Mouse (Mus musculus) gastrocnemius, postnatal 14 days (tissue): ENCODE results near the gene Lmtk3. TPM values are rescaled to one million over a fixed set of nuclear protein-coding genes. Genes with fewer than 3 reads are reported as not detected.

Experiments used
- DNase-seq: peaks from one replicate; pipeline ENCODE4 v3.0.0; 2021; ENCODE audit warnings: mixed read lengths
- intact Hi-C: fragments of 180-260 bp; cut with DNase I; formaldehyde crosslinking; loops from one replicate; pipeline ENCODE4 v1.15.1; 2025; ENCODE audit warnings: low total_unique reads
- total RNA-seq, 2 experiments: library from RNA; stranded (reverse); gene quantifications; 2 replicates each; pipeline ENCODE4 v1.2.3; 2021

The Lmtk3 gene
- total RNA-seq, 2 experiments from 2014 or later = 0.11 to 0.39 TPM

GRCm38 (mm10) chr7:45800546-45801204 is 17.1 kb downstream of the Lmtk3 start:
- intact Hi-C loops = loop anchor here (2.0 kb wide), 1 partner anchor 62 kb away; no protein-coding TSS in a partner anchor
- no peak for DNase-seq

GRCm38 (mm10) chr7:45801348-45801747 is 17.8 kb downstream of the Lmtk3 start:
- intact Hi-C loops = loop anchor here (2.0 kb wide), 1 partner anchor 63 kb away; no protein-coding TSS in a partner anchor

GRCm38 (mm10) chr7:45802551-45802950 is 19.0 kb downstream of the Lmtk3 start:
- intact Hi-C loops = no loop called here
- DNase-seq = no peak

More at GRCm38 (mm10) chr7:45801348-45801747, 17.8 kb downstream of the Lmtk3 start:
- DNase-seq = peak; percentile 91

- no peak for DNase-seq
- intact Hi-C loops = no loop called here
Observed at GRCm38 (mm10) chr7:45805941-45806340, 22.4 kb downstream of the Lmtk3 start.

GRCm38 (mm10) chr7:45808471-45808870 is 24.9 kb downstream of the Lmtk3 start:
- DNase-seq = no peak
- intact Hi-C loops = no loop called here

GRCm38 (mm10) chr7:45809276-45810075 is 25.9 kb downstream of the Lmtk3 start:
- intact Hi-C loops = no loop called here
- no peak for DNase-seq

GRCm38 (mm10) chr7:45812921-45813320 is 29.4 kb downstream of the Lmtk3 start:
- DNase-seq = no peak
- intact Hi-C loops = no loop called here

- peak; percentile 98 for DNase-seq
- intact Hi-C loops = no loop called here
Observed at GRCm38 (mm10) chr7:45813787-45814779, 30.5 kb downstream of the Lmtk3 start, which contains the start of gene Cyth2. Gene Cyth2 (minus strand): TSS chr7:45814581.

- intact Hi-C loops = no loop called here
- no peak for DNase-seq
Observed at GRCm38 (mm10) chr7:45814841-45815240, 31.3 kb downstream of the Lmtk3 start.

- no peak for DNase-seq
- intact Hi-C loops = no loop called here
Observed at GRCm38 (mm10) chr7:45815323-45815983, 31.9 kb downstream of the Lmtk3 start.

GRCm38 (mm10) chr7:45815984-45816351 is 32.4 kb downstream of the Lmtk3 start:
- no peak for DNase-seq
- intact Hi-C loops = no loop called here

GRCm38 (mm10) chr7:45819843-45820242 is 36.3 kb downstream of the Lmtk3 start:
- no peak for DNase-seq
- intact Hi-C loops = no loop called here

GRCm38 (mm10) chr7:45820913-45821312 is 37.4 kb downstream of the Lmtk3 start:
- intact Hi-C loops = no loop called here

GRCm38 (mm10) chr7:45824598-45824997 is 41.1 kb downstream of the Lmtk3 start, which contains the start of gene Kcnj14:
Gene Kcnj14 (minus strand): TSS chr7:45824782.
- intact Hi-C loops = no loop called here
- DNase-seq = no peak

More at GRCm38 (mm10) chr7:45820913-45821312, 37.4 kb downstream of the Lmtk3 start:
- DNase-seq = no peak

GRCm38 (mm10) chr7:45826631-45827030 is 43.1 kb downstream of the Lmtk3 start:
- intact Hi-C loops = no loop called here
- no peak for DNase-seq

- intact Hi-C loops = no loop called here
- DNase-seq = peak; percentile 81
Observed at GRCm38 (mm10) chr7:45830427-45831127, 47.0 kb downstream of the Lmtk3 start, which contains the start of gene Grwd1. Gene Grwd1 (minus strand): TSS chr7:45830944.

- no peak for DNase-seq
- intact Hi-C loops = no loop called here
Observed at GRCm38 (mm10) chr7:45831128-45831525, 47.6 kb downstream of the Lmtk3 start.

GRCm38 (mm10) chr7:45832428-45832827 is 48.9 kb downstream of the Lmtk3 start:
- intact Hi-C loops = no loop called here
- DNase-seq = no peak
